ENCODE assay signal across 16 mouse cellular contexts in the genomic region with DNA sequence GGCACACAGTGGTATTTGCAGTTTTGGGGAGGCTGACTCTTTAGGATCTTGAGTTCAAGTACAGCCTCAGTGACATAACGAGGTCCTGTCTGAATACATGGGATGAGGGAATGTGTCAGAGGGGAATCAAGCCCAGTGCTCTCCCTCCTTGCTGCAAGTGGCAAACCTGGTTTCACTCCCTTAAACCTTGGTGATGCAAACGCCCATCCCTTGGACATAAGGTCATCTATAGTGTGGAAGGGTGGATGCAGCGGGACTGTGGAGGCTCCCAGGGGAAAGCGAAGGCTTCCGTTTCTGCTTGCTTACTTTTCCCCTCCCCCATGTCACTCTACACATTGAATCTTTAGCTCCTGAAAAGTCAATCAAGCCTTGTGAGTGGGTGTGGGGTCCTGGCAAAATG.
DNase-seq lines count a peak whose midpoint lies in the region; ATAC-seq lines count a peak whose summit lies in the region.
"Had no signal": no experiment of that assay in that cellular context is flagged by ENCODE, and none has a peak within 500 bp of the region (broad histone marks: within the 10 kb centered on the region; RNA-seq: fewer than 3 reads in every experiment).

No protein-coding gene starts in this region.

- peaks cover 64% of the 10 kb centered on the region for H3K4me1 ChIP-seq in heart, embryonic 12.5 days (replicated peaks)
- peaks cover 43% of the 10 kb centered on the region for H3K4me1 ChIP-seq in liver, embryonic 13.5 days (replicated peaks)
- peaks cover 40% of the 10 kb centered on the region for H3K4me1 ChIP-seq in embryonic facial prominence, embryonic 10.5 days
- H3K4me1 ChIP-seq in stomach, embryonic 14.5 days (ENCODE audit: control insufficient read depth, insufficient read depth, low read length): peaks cover 16% of the 10 kb centered on the region

- no peak; the same call in 1 of the 2 replicates for ATAC-seq in heart, embryonic 12.5 days (ENCODE audit: insufficient number of reproducible peaks, low FRiP score)
- ATAC-seq in liver, embryonic 13.5 days (ENCODE audit: low read depth): 0 out of 2 replicates have a peak, but pooled peaks have one; percentile 12
- no peak for ATAC-seq in stomach, embryonic 14.5 days (ENCODE audit: insufficient number of reproducible peaks, insufficient read depth, low FRiP score, low read depth)
- ATAC-seq: forebrain, embryonic 14.5 days had no signal

- no peak overlapping the region for H3K9ac ChIP-seq in heart, embryonic 12.5 days
- H3K9ac ChIP-seq in liver, embryonic 13.5 days: no peak overlapping the region
- H3K9ac ChIP-seq in stomach, embryonic 14.5 days (replicated peaks; ENCODE audit: low read depth, low read length): no peak overlapping the region
- H3K9ac ChIP-seq: embryonic facial prominence, embryonic 15.5 days; hindbrain, embryonic 13.5 days had no signal

- intact Hi-C loops in heart, postnatal 10 days (cut with DNase I): loop anchor here (2.0 kb wide), 1 partner anchor 54 kb away; no protein-coding TSS in a partner anchor

- no peak overlapping the region for H3K4me3 ChIP-seq in heart, embryonic 12.5 days
- no peak overlapping the region for H3K4me3 ChIP-seq in liver, embryonic 13.5 days (replicated peaks)
- H3K4me3 ChIP-seq in embryonic facial prominence, embryonic 10.5 days: no peak overlapping the region
- H3K4me3 ChIP-seq in stomach, embryonic 14.5 days (ENCODE audit: low read depth, low read length): no peak overlapping the region
- H3K4me3 ChIP-seq: embryonic facial prominence, embryonic 15.5 days; hindbrain, embryonic 13.5 days; layer of hippocampus, adult 2 months had no signal

- no peak for DNase-seq in heart, postnatal 10 days
- DNase-seq in liver, embryonic 13.5 days: no peak
- no peak for DNase-seq in liver
- DNase-seq in embryonic facial prominence, embryonic 10.5 days (ENCODE audit: low spot score): no peak
- DNase-seq in right cerebral cortex, adult 2 months (ENCODE audit: low spot score in 2 of 2): no peak
- DNase-seq in thymus, postnatal 10 days (ENCODE audit: low spot score in 2 of 2): no peak
- DNase-seq: cerebellum, adult 11 months; kidney, adult 9 months; spleen, adult 18-20 months had no signal

- WGBS in heart, embryonic 12.5 days: 50% methylated on average over 5 of the region's 5 CpGs
- 61% methylated on average over 5 of the region's 5 CpGs for WGBS in liver, embryonic 13.5 days (ENCODE audit: insufficient replicate concordance)
- 69% methylated on average over 5 of the region's 5 CpGs for WGBS in embryonic facial prominence, embryonic 10.5 days
- WGBS in stomach, embryonic 14.5 days: 48% methylated on average over 5 of the region's 5 CpGs

- H3K36me3 ChIP-seq in heart, embryonic 12.5 days: no peaks in the 10 kb centered on the region
- H3K36me3 ChIP-seq in liver, embryonic 13.5 days: no peaks in the 10 kb centered on the region
- no peaks in the 10 kb centered on the region for H3K36me3 ChIP-seq in embryonic facial prominence, embryonic 10.5 days (replicated peaks)
- H3K36me3 ChIP-seq in stomach, embryonic 14.5 days (ENCODE audit: control insufficient read depth, insufficient read depth, low read length): no peaks in the 10 kb centered on the region
- H3K36me3 ChIP-seq: embryonic facial prominence, embryonic 15.5 days; hindbrain, embryonic 13.5 days had no signal

- peak overlapping the region; percentile 46 for H3K4me2 ChIP-seq in heart, embryonic 12.5 days
- H3K4me2 ChIP-seq in liver, embryonic 13.5 days: no peak overlapping the region
- H3K4me2 ChIP-seq in stomach, embryonic 14.5 days (replicated peaks; ENCODE audit: low read depth, low read length): no peak overlapping the region
- H3K4me2 ChIP-seq: embryonic facial prominence, embryonic 15.5 days; hindbrain, embryonic 13.5 days had no signal

- no peaks in the 10 kb centered on the region for H3K27me3 ChIP-seq in heart, embryonic 12.5 days (replicated peaks)
- no peaks in the 10 kb centered on the region for H3K27me3 ChIP-seq in liver, embryonic 13.5 days
- no peaks in the 10 kb centered on the region for H3K27me3 ChIP-seq in embryonic facial prominence, embryonic 10.5 days (replicated peaks; ENCODE audit: low read depth, poor library complexity, severe bottlenecking)
- no peaks in the 10 kb centered on the region for H3K27me3 ChIP-seq in stomach, embryonic 14.5 days (ENCODE audit: control insufficient read depth, insufficient read depth, low read length)
- H3K27me3 ChIP-seq: embryonic facial prominence, embryonic 15.5 days; hindbrain, embryonic 13.5 days; megakaryocyte, embryonic 14.5 days had no signal

- peak overlapping the region; percentile 91 for H3K27ac ChIP-seq in heart, embryonic 12.5 days (ENCODE audit: poor library complexity, severe bottlenecking)
- no peak overlapping the region for H3K27ac ChIP-seq in liver, embryonic 13.5 days
- 0 out of 2 replicates have a peak overlapping the region, but pooled peaks have one; percentile 32 for H3K27ac ChIP-seq in embryonic facial prominence, embryonic 10.5 days (replicated peaks)
- H3K27ac ChIP-seq in stomach, embryonic 14.5 days (ENCODE audit: low read length): peak overlapping the region; percentile 52; the same call in 1 of the 2 replicates
- H3K27ac ChIP-seq: embryonic facial prominence, embryonic 15.5 days; hindbrain, embryonic 13.5 days; layer of hippocampus, adult 2 months had no signal

- no peaks in the 10 kb centered on the region for H3K9me3 ChIP-seq in heart, embryonic 12.5 days (replicated peaks)
- H3K9me3 ChIP-seq in liver, embryonic 13.5 days (replicated peaks): no peaks in the 10 kb centered on the region
- H3K9me3 ChIP-seq in embryonic facial prominence, embryonic 10.5 days: no peaks in the 10 kb centered on the region
- H3K9me3 ChIP-seq in stomach, embryonic 14.5 days (ENCODE audit: control insufficient read depth, low read depth, low read length): no peaks in the 10 kb centered on the region
- H3K9me3 ChIP-seq: embryonic facial prominence, embryonic 15.5 days; hindbrain, embryonic 13.5 days had no signal
